In genomic region chr17:30278596-30279378, GRCm38 (mm10) we compare ENCODE assay signal across 14 mouse cellular contexts.
DNase-seq lines count a peak whose midpoint lies in the region; ATAC-seq lines count a peak whose summit lies in the region.
"Had no signal": no experiment of that assay in that cellular context is flagged by ENCODE, and none has a peak within 500 bp of the region (broad histone marks: within the 10 kb centered on the region; RNA-seq: fewer than 3 reads in every experiment).

No protein-coding gene starts in this region.

- intact Hi-C loops in gastrocnemius, postnatal 14 days (cut with DNase I; ENCODE audit: low total_unique reads), result no loop called here
- intact Hi-C loops in heart, postnatal 25 days (cut with DNase I), result no loop called here

- 0 out of 2 replicates have a peak overlapping the region, but pooled peaks have one; percentile 0 for H3K9ac ChIP-seq in forebrain, embryonic 15.5 days (replicated peaks)
- no peak overlapping the region for H3K9ac ChIP-seq in midbrain, embryonic 13.5 days (replicated peaks)
- H3K9ac ChIP-seq: limb, embryonic 15.5 days; stomach, embryonic 15.5 days had no signal

- no peak overlapping the region for H3K4me3 ChIP-seq in forebrain, embryonic 15.5 days
- H3K4me3 ChIP-seq in midbrain, embryonic 13.5 days (replicated peaks), result no peak overlapping the region
- H3K4me3 ChIP-seq: limb, embryonic 15.5 days; stomach, embryonic 15.5 days had no signal

- peaks cover 24% of the 10 kb centered on the region for H3K4me1 ChIP-seq in forebrain, embryonic 15.5 days
- H3K4me1 ChIP-seq in midbrain, embryonic 13.5 days (replicated peaks), result peaks cover 34% of the 10 kb centered on the region
- H3K4me1 ChIP-seq: stomach, embryonic 15.5 days had no signal

- no peaks in the 10 kb centered on the region for H3K9me3 ChIP-seq in forebrain, embryonic 15.5 days
- no peaks in the 10 kb centered on the region for H3K9me3 ChIP-seq in midbrain, embryonic 13.5 days
- H3K9me3 ChIP-seq: limb, embryonic 15.5 days; stomach, embryonic 15.5 days had no signal

- H3K27ac ChIP-seq in forebrain, embryonic 15.5 days (replicated peaks), result no peak overlapping the region
- H3K27ac ChIP-seq in midbrain, embryonic 13.5 days, result peak overlapping the region; percentile 74
- H3K27ac ChIP-seq: limb, embryonic 15.5 days; stomach, embryonic 15.5 days had no signal

- no peaks in the 10 kb centered on the region for H3K27me3 ChIP-seq in forebrain, embryonic 15.5 days
- H3K27me3 ChIP-seq in midbrain, embryonic 13.5 days, result no peaks in the 10 kb centered on the region
- H3K27me3 ChIP-seq: limb, embryonic 15.5 days; stomach, embryonic 15.5 days had no signal

- 18% methylated on average over 16 of the region's 16 CpGs for WGBS in forebrain, embryonic 15.5 days
- 11% methylated on average over 16 of the region's 16 CpGs for WGBS in midbrain, embryonic 13.5 days

- ATAC-seq in forebrain, embryonic 15.5 days (replicated peaks), result no peak
- peak; percentile 49; the same call in 1 of the 2 replicates for ATAC-seq in midbrain, embryonic 13.5 days

- DNase-seq in gastrocnemius, postnatal 14 days, result peak; percentile 22
- DNase-seq in gastrocnemius, postnatal 10 days, result no peak
- peak; percentile 42 for DNase-seq in R1 (ENCODE audit: low read depth, low spot score)
- DNase-seq in heart, postnatal 25 days (ENCODE audit: low spot score), result no peak
- DNase-seq in cerebellum, adult 9-11 months, result no peak
- DNase-seq in spleen, adult 12 weeks (ENCODE audit: low spot score), result no peak
- DNase-seq: B cell, adult 2 months; heart, postnatal 10 days; kidney, adult 8-10 months; thymus, postnatal 4 days had no signal

- no peaks in the 10 kb centered on the region for H3K36me3 ChIP-seq in forebrain, embryonic 15.5 days
- H3K36me3 ChIP-seq in midbrain, embryonic 13.5 days, result no peaks in the 10 kb centered on the region
- H3K36me3 ChIP-seq: limb, embryonic 15.5 days; stomach, embryonic 15.5 days had no signal

- no peak overlapping the region for H3K4me2 ChIP-seq in forebrain, embryonic 15.5 days (replicated peaks)
- H3K4me2 ChIP-seq in midbrain, embryonic 13.5 days (replicated peaks), result peak overlapping the region; percentile 31
- H3K4me2 ChIP-seq: limb, embryonic 15.5 days; stomach, embryonic 15.5 days had no signal

Comparison
In these comparisons a context has a peak if more than half of its experiments do, and no peak if none do; other contexts are left out.
1. DNase-seq: peak in gastrocnemius, postnatal 14 days (single experiment) and R1 (single experiment); none in gastrocnemius, postnatal 10 days (single experiment), heart, postnatal 25 days (single experiment), cerebellum, adult 9-11 months (single experiment) and spleen, adult 12 weeks (single experiment).